Mouse (Mus musculus) central nervous system, embryonic 18 days (tissue): ENCODE results near the gene Fkbp10. TPM values are rescaled to one million over a fixed set of nuclear protein-coding genes. Genes with fewer than 3 reads are reported as not detected.

Experiments
- polyA plus RNA-seq: library from polyadenylated mRNA; depleted of rRNA; stranded (reverse); fragments of >200 nt; gene quantifications from 2 replicates; pipeline ENCODE4 v1.2.3, GENCODE M21; 2012; rRNA removed

Fkbp10 gene
- polyA plus RNA-seq: 15.9 and 24.1 TPM in 2 replicates

GRCm38 (mm10) chr11:100414914-100415822, at the start of gene Fkbp10:
Gene Fkbp10, plus strand, starts transcription at chr11:100415697.

GRCm38 (mm10) chr11:100397600-100398389, 17.7 kb upstream of the Fkbp10 start, which contains the start of gene Jup:
Gene Jup, minus strand, starts transcription at chr11:100397763.

GRCm38 (mm10) chr11:100414021-100414913, 1.2 kb upstream of the Fkbp10 start, which contains the start of gene P3h4:
Gene P3h4, minus strand, starts transcription at chr11:100414836.

GRCm38 (mm10) chr11:100441797-100442196, 26.3 kb downstream of the Fkbp10 start, which contains the start of the genes Nt5c3b and Klhl10:
Gene Nt5c3b, minus strand, starts transcription at chr11:100441808.
Gene Klhl10, plus strand, starts transcription at chr11:100441917.

GRCm38 (mm10) chr11:100472197-100472934, 56.9 kb downstream of the Fkbp10 start, which contains the start of gene Klhl11:
Gene Klhl11, minus strand, starts transcription at chr11:100472741.

Other genes with a start within 250 kb of the Fkbp10 start
- gene Krt9, start 222.5 kb upstream of the Fkbp10 start, polyA plus RNA-seq: 0.12 and 0.16 TPM in 2 replicates
- gene Krt14, start 208.1 kb upstream of the Fkbp10 start, polyA plus RNA-seq: 0.53 and 25.9 TPM in 2 replicates
- 0.05 and 5.7 TPM in 2 replicates for gene Krt16, start 166.8 kb upstream of the Fkbp10 start, polyA plus RNA-seq
- 0.47 and 2.3 TPM in 2 replicates for gene Krt17, start 154.7 kb upstream of the Fkbp10 start, polyA plus RNA-seq
- gene Krt42, start 145.8 kb upstream of the Fkbp10 start, polyA plus RNA-seq: 0.08 TPM in 1 of 2 replicates, not detected in the other
- gene Eif1, start 95.8 kb upstream of the Fkbp10 start, polyA plus RNA-seq: 346 and 359 TPM in 2 replicates
- gene Gast, start 81.3 kb upstream of the Fkbp10 start, polyA plus RNA-seq: 0.16 and 0.25 TPM in 2 replicates
- 272 and 284 TPM in 2 replicates for gene Hap1, start 59.6 kb upstream of the Fkbp10 start, polyA plus RNA-seq
- gene Jup, start 17.9 kb upstream of the Fkbp10 start, polyA plus RNA-seq: 57.0 and 66.3 TPM in 2 replicates
- gene P3h4, start 861 bp upstream of the Fkbp10 start, polyA plus RNA-seq: 18.6 and 21.5 TPM in 2 replicates
- gene Nt5c3b, start 26.1 kb downstream of the Fkbp10 start, polyA plus RNA-seq: 119 and 121 TPM in 2 replicates
- 1.2 and 1.4 TPM in 2 replicates for gene Klhl10, start 26.2 kb downstream of the Fkbp10 start, polyA plus RNA-seq
- gene Klhl11, start 57.0 kb downstream of the Fkbp10 start, polyA plus RNA-seq: 7.3 and 7.7 TPM in 2 replicates
- 170 and 173 TPM in 2 replicates for gene Acly, start 112.3 kb downstream of the Fkbp10 start, polyA plus RNA-seq
- 1.2 and 1.4 TPM in 2 replicates for gene Ttc25, start 129.9 kb downstream of the Fkbp10 start, polyA plus RNA-seq
- gene Cnp, start 159.2 kb downstream of the Fkbp10 start, polyA plus RNA-seq: 32.3 and 38.8 TPM in 2 replicates
- 76.1 and 76.4 TPM in 2 replicates for gene Nkiras2, start 203.5 kb downstream of the Fkbp10 start, polyA plus RNA-seq
- gene Dnajc7, start 204.5 kb downstream of the Fkbp10 start, polyA plus RNA-seq: 192 and 206 TPM in 2 replicates